Mouse (Mus musculus) thymus, postnatal 4 days (tissue): ENCODE measurements around the gene Ccdc122.

Experiments used
- DNase-seq: peaks from one replicate; pipeline ENCODE4 v3.0.0; 2021

Gene Ccdc122

GRCm38 (mm10) chr14:77136936-77137335, 100.4 kb downstream of the Ccdc122 start:
- DNase-seq: no peak

GRCm38 (mm10) chr14:77141324-77142282, 105.0 kb downstream of the Ccdc122 start:
- DNase-seq: peak; percentile 88

GRCm38 (mm10) chr14:77145103-77145502, 108.5 kb downstream of the Ccdc122 start:
- no peak for DNase-seq

GRCm38 (mm10) chr14:77147635-77148034, 111.1 kb downstream of the Ccdc122 start:
- DNase-seq: no peak

- no peak for DNase-seq
Measured at GRCm38 (mm10) chr14:77150556-77150955, 114.0 kb downstream of the Ccdc122 start.

- DNase-seq: no peak
Measured at GRCm38 (mm10) chr14:77151431-77151830, 114.9 kb downstream of the Ccdc122 start.

GRCm38 (mm10) chr14:77156222-77156910, 119.8 kb downstream of the Ccdc122 start, which contains the start of gene Enox1:
Gene Enox1, plus strand, starts transcription at chr14:77156763.
- peak; percentile 66 for DNase-seq

GRCm38 (mm10) chr14:77156911-77157504, 120.4 kb downstream of the Ccdc122 start:
- DNase-seq: peak; percentile 26

GRCm38 (mm10) chr14:77157505-77157911, 120.9 kb downstream of the Ccdc122 start:
- DNase-seq: peak; percentile 18

GRCm38 (mm10) chr14:77159397-77159796, 122.8 kb downstream of the Ccdc122 start:
- no peak for DNase-seq
